Mouse (Mus musculus): ENCODE results near the gene Rtn4rl1.

DNA sequence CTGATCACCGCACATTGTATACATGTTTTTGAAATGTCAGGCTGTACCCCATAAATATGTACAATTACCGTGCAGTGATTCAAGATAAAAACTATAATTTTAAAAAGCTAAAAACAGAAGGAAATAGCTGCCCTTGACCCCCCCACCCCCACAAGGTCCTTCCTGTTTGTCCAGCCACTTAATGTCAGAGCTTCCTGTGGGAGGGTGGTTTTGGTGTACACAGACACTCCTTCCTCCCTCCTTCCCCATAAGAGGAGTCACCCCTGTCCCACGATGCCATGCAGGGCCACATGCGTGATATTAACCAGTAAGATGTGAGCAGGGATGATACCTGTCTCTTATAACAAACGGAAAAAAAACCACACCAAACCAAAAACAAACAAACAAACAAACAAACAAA lies 61.7 kb downstream of the Rtn4rl1 start:
- TF ChIP-seq CTCF (IDR thresholded peaks at IDR 0.05; ENCODE audit: insufficient read depth, low read depth, low read length) (no peak), POLR2A (IDR thresholded peaks at IDR 0.05; ENCODE audit: insufficient read depth, low read depth, low read length) (no peak)

Measured in olfactory bulb, adult 2 months (tissue).